Mouse (Mus musculus) effector memory CD4-positive, alpha-beta T cell, adult 5 months (primary cell): Measurements from ENCODE around the gene Spaca7. TPM values are rescaled to one million over a fixed set of nuclear protein-coding genes. Genes with fewer than 3 reads are reported as not detected.

Source experiments
- polyA plus RNA-seq: library from polyadenylated mRNA; unstranded; fragments of 100-300 nt; shearing (Covaris generic); gene quantifications from one replicate; pipeline ENCODE4 v1.2.1, GENCODE M21; 2017

The Spaca7 gene
- not detected for polyA plus RNA-seq

GRCm38 (mm10) chr8:12572814-12573534 lies at the start of gene Spaca7:
TSS of gene Spaca7 (plus strand) at chr8:12573029.

Other genes with a start within 250 kb of the Spaca7 start
- not detected for gene Sox1, start 177.7 kb upstream of the Spaca7 start, polyA plus RNA-seq
- 54.2 TPM for gene Tubgcp3, start 99.2 kb downstream of the Spaca7 start, polyA plus RNA-seq
- gene Atp11a, start 184.0 kb downstream of the Spaca7 start, polyA plus RNA-seq, result 26.6 TPM